Mouse (Mus musculus) hindbrain, embryonic 11.5 days (tissue): ENCODE results near the gene Cxcr3. TPM values are rescaled to one million over a fixed set of nuclear protein-coding genes. Genes with fewer than 3 reads are reported as not detected.

Experiments
- ATAC-seq: fragments of 200-750 bp; cut with Nextera tagmentation; 2 replicates; pipeline ENCODE4 v1.8.0; 2017; ENCODE audit warnings: mild to moderate bottlenecking, moderate TSS enrichment, moderate library complexity; ENCODE audit not compliant: low FRiP score
- DNase-seq: peaks from one replicate; pipeline ENCODE4 v3.0.0-alpha.2; 2015; ENCODE audit warnings: low spot score
- H3K27ac ChIP-seq: fragments of 300-500 bp; sonication (generic); 2 replicates; pipeline ENCODE4 v1.5.1; 2014; ENCODE audit warnings: mild to moderate bottlenecking, low read depth, low read length
- H3K27me3 ChIP-seq: fragments of 300-500 bp; sonication (generic); 2 replicates; pipeline ENCODE4 v1.6.1; 2014; ENCODE audit warnings: mild to moderate bottlenecking, low read length, moderate library complexity, mixed read lengths; ENCODE audit not compliant: control insufficient read depth, insufficient read depth
- H3K36me3 ChIP-seq: fragments of 300-500 bp; sonication (generic); 2 replicates; pipeline ENCODE4 v1.6.1; 2014; ENCODE audit warnings: mild to moderate bottlenecking, low read length, moderate library complexity, mixed read lengths; ENCODE audit not compliant: control insufficient read depth, insufficient read depth
- H3K4me1 ChIP-seq: fragments of 300-500 bp; sonication (generic); replicated peaks from 2 replicates; pipeline ENCODE4 v1.6.1; 2014; ENCODE audit warnings: low read length, mixed read lengths; ENCODE audit not compliant: control insufficient read depth, insufficient read depth
- H3K4me2 ChIP-seq: fragments of 300-500 bp; sonication (generic); replicated peaks from 2 replicates; pipeline ENCODE4 v1.6.1; 2014; ENCODE audit warnings: mild to moderate bottlenecking, low read depth, low read length
- H3K4me3 ChIP-seq: fragments of 300-500 bp; sonication (generic); 2 replicates; pipeline ENCODE4 v1.5.1; 2014; ENCODE audit warnings: low read depth, low read length
- H3K9ac ChIP-seq: fragments of 300-500 bp; sonication (generic); 2 replicates; pipeline ENCODE4 v1.6.1; 2014; ENCODE audit warnings: low read depth, low read length
- H3K9me3 ChIP-seq: fragments of 300-500 bp; sonication (generic); 2 replicates; pipeline ENCODE4 v1.6.1; 2016; ENCODE audit warnings: low read length; ENCODE audit not compliant: control insufficient read depth
- WGBS: fragments of 180-500 bp; shearing (Covaris S2); extraction: QIAGEN DNeasy Blood & Tissue Kit; methylation state at CpG from one replicate; pipeline ENCODE4 v1.1.7; 2014; 5-methylcytosine and 5-hydroxymethylcytosine counted together
- polyA plus RNA-seq: library from polyadenylated mRNA; unstranded; fragments of >200 nt; fragmentation: Nextera tagmentation; extraction: Ambion mirVana; gene quantifications from 2 replicates; pipeline ENCODE4 v1.2.1, GENCODE M21; 2014

The Cxcr3 gene
- polyA plus RNA-seq, 1 experiment from 2014 or later = 0.28 TPM

DNA sequence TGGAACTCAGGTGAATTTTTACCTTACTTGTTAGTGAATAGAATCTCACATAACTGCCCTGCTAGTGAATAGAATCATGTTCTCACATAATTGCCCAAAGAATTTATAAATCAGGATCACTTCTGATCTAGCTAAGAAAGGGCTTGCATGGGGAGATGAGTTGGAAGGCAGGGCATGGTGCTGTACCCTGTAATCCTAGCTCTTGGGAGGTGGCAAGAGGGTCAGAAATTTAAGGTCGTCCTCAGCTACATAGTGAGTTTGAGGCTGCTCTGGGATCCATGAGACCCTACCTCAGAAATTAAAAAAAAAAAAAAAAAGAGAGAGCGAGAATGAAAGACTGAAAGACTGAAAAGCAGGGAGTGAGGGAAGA, 7.0 kb upstream of the Cxcr3 start:
- no peak for ATAC-seq
- no peak overlapping the region for H3K4me3 ChIP-seq
- no peaks in the 10 kb centered on the region for H3K4me1 ChIP-seq
- H3K27me3 ChIP-seq = no peaks in the 10 kb centered on the region; the same call in 1 of the 2 replicates
- no peaks in the 10 kb centered on the region for H3K36me3 ChIP-seq
- no peaks in the 10 kb centered on the region for H3K9me3 ChIP-seq
- H3K27ac ChIP-seq = no peak overlapping the region
- H3K4me2 ChIP-seq = no peak overlapping the region
- no peak overlapping the region for H3K9ac ChIP-seq
- DNase-seq = no peak
- 62% methylated on average over 2 of the region's 2 CpGs for WGBS

DNA sequence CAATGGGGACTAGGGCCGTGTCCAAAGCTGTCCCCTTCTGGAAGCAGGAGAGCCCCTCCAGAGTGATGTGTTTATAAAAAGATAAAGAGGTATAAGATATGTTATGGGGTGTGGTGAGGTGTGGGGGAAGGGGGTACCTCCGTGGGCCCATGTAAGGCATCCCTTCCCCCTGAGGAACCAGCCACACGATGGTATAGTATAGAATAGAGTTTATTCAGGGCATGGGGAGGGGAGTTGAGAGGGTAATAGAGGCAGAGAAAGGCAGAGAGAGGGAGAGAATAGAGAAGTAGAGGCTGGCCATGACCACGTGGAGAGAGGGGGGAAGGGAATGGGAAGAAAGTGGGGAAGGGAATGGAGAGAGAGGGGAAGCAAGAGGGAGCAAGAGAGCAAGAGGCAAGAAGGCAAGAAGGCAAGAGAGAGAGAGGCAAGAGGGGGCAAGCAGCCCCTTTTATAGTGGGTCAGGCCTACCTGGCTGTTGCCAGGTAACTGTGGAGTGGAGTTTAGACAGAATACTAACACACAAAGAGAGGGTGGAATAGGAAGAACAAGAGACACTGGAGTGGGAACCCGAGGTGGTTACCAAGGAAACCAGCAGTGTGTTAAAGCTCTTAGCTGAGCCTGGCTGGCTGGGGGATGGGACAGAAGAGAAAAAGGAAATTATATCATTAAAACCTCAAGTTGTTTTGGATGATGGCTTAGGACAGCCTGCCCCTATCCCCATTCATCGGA, 6.4 kb upstream of the Cxcr3 start:
- WGBS = 48% methylated on average over 6 of the region's 6 CpGs
- Histone ChIP-seq H3K36me3 (no peaks in the 10 kb centered on the region), H3K4me3 (no peak overlapping the region), H3K9ac (no peak overlapping the region), H3K9me3 (no peaks in the 10 kb centered on the region), H3K27ac (no peak overlapping the region), H3K27me3 (no peaks in the 10 kb centered on the region; the same call in 1 of the 2 replicates), H3K4me2 (no peak overlapping the region), H3K4me1 (no peaks in the 10 kb centered on the region)
- ATAC-seq (no peak), DNase-seq (peak; percentile 20)

DNA sequence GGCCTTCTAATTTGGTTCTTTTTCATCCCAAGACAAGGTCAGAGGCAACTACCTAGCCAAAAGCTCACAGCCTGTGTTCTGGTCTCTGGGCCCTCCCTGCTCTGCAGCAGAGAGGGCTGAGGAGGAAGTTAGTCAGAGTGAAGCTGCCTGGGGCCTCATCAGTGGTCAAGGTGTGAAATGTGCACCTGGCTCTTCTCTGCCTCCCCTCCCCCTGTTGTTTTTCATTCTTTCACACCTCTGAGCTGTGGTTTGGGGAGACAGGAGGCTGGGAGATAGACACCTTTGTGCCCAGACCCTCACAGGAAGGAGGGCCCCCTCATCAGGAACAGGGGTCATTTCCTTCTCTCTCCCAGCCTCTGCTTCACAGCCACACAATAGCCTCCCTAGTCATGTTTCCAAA, 3.1 kb upstream of the Cxcr3 start:
- DNase-seq = no peak
- H3K36me3 ChIP-seq = no peaks in the 10 kb centered on the region
- no peak for ATAC-seq

DNA sequence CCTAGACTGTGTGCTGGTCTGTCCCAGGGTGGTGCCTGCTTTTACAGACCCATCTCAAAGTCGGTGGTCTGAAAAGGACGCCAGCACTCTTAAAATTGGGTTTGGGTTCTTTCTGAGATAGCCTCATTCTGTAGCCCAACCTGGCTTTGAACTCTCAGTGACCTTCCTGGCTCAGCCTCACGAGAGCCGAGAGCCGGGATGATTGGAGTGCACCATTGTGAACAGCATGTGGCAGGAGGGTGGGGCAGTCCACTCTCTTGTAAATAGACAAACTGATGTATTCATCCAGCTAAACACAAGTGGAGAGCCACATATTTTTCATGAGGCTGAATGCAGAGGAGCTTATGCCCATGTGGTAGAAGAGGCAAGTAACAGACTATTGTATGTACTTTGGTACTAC, 912 bp upstream of the Cxcr3 start:
- H3K9me3 ChIP-seq = no peaks in the 10 kb centered on the region
- no peaks in the 10 kb centered on the region for H3K36me3 ChIP-seq
- no peaks in the 10 kb centered on the region for H3K4me1 ChIP-seq
- DNase-seq = no peak
- no peak overlapping the region for H3K27ac ChIP-seq
- H3K27me3 ChIP-seq = no peaks in the 10 kb centered on the region; the same call in 1 of the 2 replicates
- no peak for ATAC-seq
- H3K9ac ChIP-seq = no peak overlapping the region
- no peak overlapping the region for H3K4me2 ChIP-seq
- 72% methylated on average over 5 of the region's 5 CpGs for WGBS
- H3K4me3 ChIP-seq = no peak overlapping the region

More for the DNA sequence above, 3.1 kb upstream of the Cxcr3 start:
- Histone ChIP-seq H3K4me3 (no peak overlapping the region), H3K9me3 (no peaks in the 10 kb centered on the region), H3K27me3 (no peaks in the 10 kb centered on the region; the same call in 1 of the 2 replicates), H3K9ac (no peak overlapping the region), H3K4me1 (no peaks in the 10 kb centered on the region), H3K27ac (no peak overlapping the region), H3K4me2 (no peak overlapping the region)

DNA sequence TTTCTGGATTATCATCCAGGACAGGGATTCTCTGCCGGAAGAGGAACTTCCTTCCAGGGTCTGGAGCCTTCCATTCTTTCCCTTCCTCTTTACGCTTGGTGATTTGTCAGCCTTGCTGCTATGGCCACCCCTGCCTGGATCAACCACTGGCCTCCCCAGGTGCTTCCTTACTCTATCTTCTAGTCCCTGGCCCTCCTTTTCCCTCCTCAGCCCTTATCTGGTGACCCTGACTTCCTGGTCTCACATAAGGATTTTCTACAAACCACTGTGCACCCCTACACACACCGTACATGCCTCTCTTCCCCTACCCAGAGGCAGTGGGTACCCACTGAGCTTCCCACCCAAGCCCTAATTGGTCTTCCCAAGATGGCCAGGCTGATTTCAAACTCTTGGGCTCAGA, 781 bp downstream of the Cxcr3 start:
- Histone ChIP-seq H3K27ac (no peak overlapping the region), H3K4me2 (no peak overlapping the region)

DNA sequence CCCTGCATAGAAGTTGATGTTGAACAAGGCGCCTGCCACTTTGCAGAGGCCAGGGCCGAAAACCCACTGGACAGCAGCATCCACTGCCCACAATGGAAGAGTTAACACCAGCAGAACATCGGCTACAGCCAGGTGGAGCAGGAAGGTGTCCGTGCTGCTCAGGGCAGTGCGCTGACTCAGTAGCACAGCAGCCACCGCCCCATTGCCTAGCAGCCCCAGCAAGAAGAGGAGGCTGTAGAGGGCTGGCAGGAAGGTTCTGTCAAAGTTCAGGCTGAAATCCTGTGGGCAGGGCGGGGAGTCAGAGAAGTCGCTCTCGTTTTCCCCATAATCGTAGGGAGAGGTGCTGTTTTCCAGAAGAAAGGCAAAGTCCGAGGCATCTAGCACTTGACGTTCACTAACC, 1.4 kb downstream of the Cxcr3 start:
- DNase-seq (no peak), ATAC-seq (no peak)
- no peak overlapping the region for H3K27ac ChIP-seq
- no peak overlapping the region for H3K9ac ChIP-seq
- WGBS = 84% methylated on average over 12 of the region's 12 CpGs
- no peaks in the 10 kb centered on the region; the same call in 1 of the 2 replicates for H3K27me3 ChIP-seq
- H3K4me3 ChIP-seq = no peak overlapping the region
- no peak overlapping the region for H3K4me2 ChIP-seq
- no peaks in the 10 kb centered on the region for H3K9me3 ChIP-seq
- no peaks in the 10 kb centered on the region for H3K4me1 ChIP-seq
- H3K36me3 ChIP-seq = no peaks in the 10 kb centered on the region

More for the DNA sequence above, 781 bp downstream of the Cxcr3 start:
- Histone ChIP-seq H3K9ac (no peak overlapping the region), H3K9me3 (no peaks in the 10 kb centered on the region), H3K27me3 (no peaks in the 10 kb centered on the region; the same call in 1 of the 2 replicates), H3K4me1 (no peaks in the 10 kb centered on the region), H3K4me3 (no peak overlapping the region), H3K36me3 (no peaks in the 10 kb centered on the region)
- DNase-seq (no peak), ATAC-seq (no peak)
- WGBS = 91% methylated on average over 3 of the region's 3 CpGs

DNA sequence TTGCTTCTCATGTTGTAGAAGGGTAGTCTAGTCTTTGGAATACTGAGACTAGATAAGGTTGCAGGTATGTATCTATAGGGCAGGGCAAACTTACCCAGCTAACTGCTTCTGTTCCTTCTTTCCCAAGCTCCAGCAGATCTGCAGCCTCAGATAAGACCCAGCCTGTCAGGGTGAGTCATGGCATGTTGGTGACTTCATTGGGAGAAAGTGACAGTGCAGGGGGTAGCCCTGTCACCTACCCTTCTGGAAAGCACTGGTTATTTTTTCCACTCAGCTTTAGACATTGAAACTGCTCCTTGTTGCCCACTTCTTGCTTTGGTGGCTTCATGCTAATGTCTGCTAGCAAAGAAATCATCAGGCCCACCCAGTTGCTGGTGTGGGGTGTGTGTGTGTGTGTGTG, 4.1 kb downstream of the Cxcr3 start:
- no peak for DNase-seq
- Histone ChIP-seq H3K4me3 (no peak overlapping the region), H3K4me1 (no peaks in the 10 kb centered on the region), H3K27ac (no peak overlapping the region), H3K27me3 (no peaks in the 10 kb centered on the region), H3K4me2 (no peak overlapping the region), H3K36me3 (no peaks in the 10 kb centered on the region), H3K9ac (no peak overlapping the region), H3K9me3 (no peaks in the 10 kb centered on the region)
- ATAC-seq = no peak

DNA sequence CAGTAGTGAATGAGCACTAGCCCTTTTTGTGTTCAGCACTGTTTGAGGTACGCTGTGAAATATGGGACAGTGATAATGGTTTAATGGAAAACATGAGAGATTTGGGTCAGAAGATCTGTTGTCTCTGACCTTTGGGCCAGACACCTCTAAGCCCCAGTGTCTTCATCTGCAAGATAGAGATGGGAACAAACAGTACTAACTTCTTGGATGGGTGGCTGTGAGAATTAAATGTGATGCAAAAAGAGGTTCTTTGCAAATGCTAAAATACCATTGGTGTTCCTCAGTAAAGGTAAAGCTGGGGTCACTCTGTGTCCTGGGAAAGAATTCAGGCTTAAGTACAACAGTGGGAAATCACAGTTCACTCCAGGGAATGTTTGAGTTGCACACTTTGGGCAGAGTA, 13.7 kb downstream of the Cxcr3 start:
- Histone ChIP-seq H3K9me3 (no peaks in the 10 kb centered on the region), H3K4me1 (no peaks in the 10 kb centered on the region), H3K36me3 (no peaks in the 10 kb centered on the region), H3K27ac (no peak overlapping the region), H3K4me3 (no peak overlapping the region), H3K27me3 (peaks cover 2% of the 10 kb centered on the region; the same call in 1 of the 2 replicates), H3K9ac (no peak overlapping the region), H3K4me2 (no peak overlapping the region)
- ATAC-seq (no peak), DNase-seq (no peak)
- WGBS = 35% methylated on average over 1 of the region's 1 CpGs

DNA sequence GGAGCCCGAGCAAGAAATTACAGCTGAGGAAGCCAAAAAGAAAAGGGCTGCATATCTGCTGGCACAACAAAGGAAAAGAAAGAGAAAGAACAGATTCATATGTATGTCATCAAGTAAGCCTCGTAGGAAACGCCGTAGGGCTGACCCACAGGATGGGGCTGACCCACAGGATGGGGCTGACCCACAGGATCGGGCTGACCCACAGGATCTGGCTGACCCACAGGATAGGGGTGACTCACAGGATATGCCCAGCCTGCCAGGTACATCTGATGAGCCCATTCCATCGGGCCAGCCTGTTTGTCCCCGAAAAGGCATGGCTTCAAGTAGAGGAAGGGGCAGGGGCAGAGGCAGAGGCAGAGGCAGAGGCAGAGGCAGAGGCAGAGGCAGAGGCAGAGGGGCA, 29.0 kb downstream of the Cxcr3 start:
- no peaks in the 10 kb centered on the region for H3K36me3 ChIP-seq
- DNase-seq (no peak), ATAC-seq (no peak)
- H3K4me2 ChIP-seq = no peak overlapping the region
- H3K27ac ChIP-seq = no peak overlapping the region
- no peak overlapping the region for H3K4me3 ChIP-seq
- H3K9ac ChIP-seq = no peak overlapping the region
- 82% methylated on average over 7 of the region's 7 CpGs for WGBS
- no peaks in the 10 kb centered on the region for H3K9me3 ChIP-seq
- H3K4me1 ChIP-seq = no peaks in the 10 kb centered on the region
- no peaks in the 10 kb centered on the region for H3K27me3 ChIP-seq
